Mouse (Mus musculus) G1E (cell line): ENCODE data around the gene F2.

Experiments used
- CTCF ChIP-seq: IDR thresholded peaks from 2 replicates; pipeline ENCODE4 v1.5.1; 2012; ENCODE audit warnings: low read depth, low read length, inconsistent platforms, mixed read lengths
- GATA1 ChIP-seq: IDR thresholded peaks from 2 replicates; pipeline ENCODE4 v1.6.1; 2012; ENCODE audit warnings: borderline replicate concordance, low read length, inconsistent platforms, mixed read lengths
- TAL1 ChIP-seq: conservative IDR thresholded peaks from 2 replicates; pipeline ENCODE4 v1.6.1; 2012; ENCODE audit warnings: low read depth, low read length, inconsistent platforms, mixed read lengths

- TF ChIP-seq CTCF = no peak
- no peak for TF ChIP-seq GATA1
- no peak for TF ChIP-seq TAL1
These were observed 33.8 kb downstream of the F2 start for GRCm38 (mm10) chr2:91602389-91602788.
